Mouse (Mus musculus): ENCODE data around the gene Pgghg.
"Not testable (repeated sequence)": the region's sequence is repeated elsewhere in the genome, so short reads cannot be mapped to it uniquely, and the experiment has no call there.

Gene Pgghg

GRCm38 (mm10) chr7:140955758-140956555 lies 14.8 kb downstream of the Pgghg start, which contains the start of the genes Gm45717 and Ifitm2:
Gene Gm45717, minus strand, starts transcription at chr7:140955937.
Gene Ifitm2, minus strand, starts transcription at chr7:140955987.
- DNase-seq (ENCODE audit: low spot score in 2 of 2) = peak in 1 of 2 experiments; percentile 25

GRCm38 (mm10) chr7:140956556-140956869 lies 15.3 kb downstream of the Pgghg start:
- no peak for DNase-seq (ENCODE audit: low spot score in 2 of 2)

DNA sequence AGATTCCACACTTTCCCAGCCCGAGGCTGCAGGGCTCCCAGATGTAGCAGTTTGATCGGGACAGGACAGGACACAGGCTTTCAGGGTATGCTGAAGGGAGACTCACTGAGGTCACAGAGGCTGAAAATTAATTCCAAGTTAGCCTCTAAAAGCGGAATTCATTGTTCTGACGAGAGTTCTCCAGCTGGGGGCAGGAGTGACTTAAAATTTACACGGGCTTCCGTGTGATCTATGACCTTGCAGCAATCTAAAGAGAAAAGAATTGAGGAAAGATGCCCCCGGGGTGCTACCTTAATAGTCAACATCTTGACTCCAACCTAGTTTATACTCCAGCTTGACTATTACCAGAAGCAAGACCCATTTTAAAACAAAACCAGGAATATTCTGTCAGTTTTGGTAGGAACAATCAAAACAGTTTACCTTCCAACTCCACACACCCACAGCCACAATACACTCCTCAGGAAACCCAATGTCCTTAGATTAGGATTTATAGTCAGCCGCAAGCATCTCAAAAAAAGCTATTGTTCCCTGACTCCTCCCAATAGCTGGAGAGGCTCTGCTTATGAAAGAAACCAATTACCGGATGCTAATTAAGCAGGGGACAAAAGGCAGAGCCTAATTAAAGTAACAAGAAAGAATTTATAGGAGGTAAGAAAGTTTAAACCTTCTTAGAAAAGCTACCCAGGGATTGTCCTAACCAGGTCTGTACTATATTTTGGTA lies 18.1 kb downstream of the Pgghg start:
- no peak for DNase-seq (ENCODE audit: low spot score in 2 of 2)

GRCm38 (mm10) chr7:140960026-140960425 lies 18.8 kb downstream of the Pgghg start:
- DNase-seq (ENCODE audit: low spot score in 2 of 2) = no peak

DNA sequence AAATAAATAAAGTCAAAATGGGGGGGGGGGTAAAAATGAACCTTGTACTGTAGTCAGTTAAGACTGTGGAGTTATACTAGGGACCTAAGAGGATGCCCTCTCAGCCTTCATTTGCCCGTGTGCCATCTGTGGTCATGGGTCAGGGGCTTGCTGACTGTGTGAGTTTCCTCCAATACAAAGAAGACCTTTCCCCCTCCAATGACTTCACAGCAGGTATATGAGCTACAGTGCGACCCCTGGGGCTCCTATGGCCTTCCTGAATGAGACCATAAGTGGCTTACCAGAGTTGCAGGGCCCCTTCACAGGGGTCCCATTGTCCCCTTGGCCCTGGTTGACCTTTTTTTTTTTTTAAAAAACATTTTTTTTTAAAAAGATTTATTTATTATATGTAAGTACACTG lies 20.2 kb downstream of the Pgghg start:
- no peak for DNase-seq (ENCODE audit: low spot score in 2 of 2)

DNA sequence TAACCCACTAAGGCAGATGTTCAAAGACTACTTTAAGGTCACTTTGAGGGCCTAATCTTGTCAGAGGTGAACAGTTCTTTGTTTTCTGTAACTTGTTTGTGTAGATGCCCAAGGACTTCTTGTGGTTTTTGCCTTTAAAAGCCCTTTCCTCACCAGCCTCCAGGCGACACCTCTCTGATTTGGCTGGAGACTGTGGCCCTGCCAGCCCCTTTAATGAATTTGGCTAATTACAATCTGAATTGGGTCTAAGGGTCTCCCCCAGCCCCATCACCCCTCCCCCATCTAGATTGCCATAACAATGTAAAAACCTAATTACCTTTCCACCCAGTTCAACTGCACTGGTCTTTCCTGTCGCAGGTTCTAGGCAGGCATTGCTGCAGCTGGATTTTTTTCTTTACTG lies 21.5 kb downstream of the Pgghg start:
- no peak for DNase-seq (ENCODE audit: low spot score in 2 of 2)

DNA sequence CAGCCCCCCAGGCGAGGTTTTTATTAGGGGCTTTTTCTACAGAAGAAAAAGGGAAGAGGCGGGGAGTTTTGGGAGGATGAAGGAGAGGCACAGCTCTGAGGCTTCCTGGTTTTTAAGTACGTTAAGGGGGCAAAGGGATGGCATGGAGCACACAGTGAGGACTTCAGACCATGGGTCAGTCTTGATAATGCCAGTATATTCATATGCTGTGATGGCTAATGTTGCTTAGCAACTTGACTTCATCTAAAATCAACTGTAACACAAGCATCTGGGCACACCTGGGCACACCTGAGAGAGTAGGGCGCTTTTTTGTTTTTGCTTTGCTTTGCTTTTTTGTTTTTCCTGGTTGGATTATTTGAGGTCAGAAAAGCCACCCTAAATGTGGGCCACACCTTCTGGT lies 25.7 kb downstream of the Pgghg start, which contains the start of gene Ifitm1:
TSS of gene Ifitm1 (plus strand) at position 301 of the 400 bp plus-strand sequence.
- no peak for DNase-seq (ENCODE audit: low spot score in 2 of 2)

DNA sequence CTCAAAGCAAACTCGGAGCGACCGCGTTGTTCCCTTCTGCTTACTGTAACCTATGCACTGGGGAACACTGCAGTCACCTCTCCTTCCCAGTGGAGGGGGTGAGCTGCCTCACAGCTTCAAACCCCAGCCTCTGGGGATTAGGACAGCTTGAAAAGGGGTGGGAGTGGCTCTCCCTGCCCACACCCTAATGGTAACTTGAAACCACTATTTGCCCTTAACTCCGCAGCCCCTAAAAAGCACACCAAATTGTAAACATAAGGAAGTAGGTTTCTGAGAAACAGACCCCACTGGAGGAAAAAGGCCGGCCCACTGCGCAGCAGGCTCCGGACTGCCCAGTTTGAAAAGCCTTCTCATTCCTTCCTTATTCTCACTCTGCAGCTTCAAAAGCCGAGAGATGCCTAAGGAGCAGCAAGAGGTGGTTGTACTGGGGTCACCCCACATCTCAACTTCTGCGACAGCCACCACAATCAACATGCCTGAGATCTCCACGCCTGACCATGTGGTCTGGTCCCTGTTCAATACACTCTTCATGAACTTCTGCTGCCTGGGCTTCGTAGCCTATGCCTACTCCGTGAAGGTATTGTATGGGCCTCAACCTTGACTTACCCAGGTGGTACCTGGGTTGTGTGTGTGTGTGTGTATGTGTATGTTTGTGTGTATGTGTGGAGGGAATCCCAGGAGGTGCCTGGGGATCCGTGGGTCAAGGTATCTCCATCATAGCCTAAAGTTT lies 26.8 kb downstream of the Pgghg start:
- DNase-seq (ENCODE audit: low spot score in 2 of 2) = no peak

- DNase-seq (ENCODE audit: low spot score in 2 of 2) = not testable (repeated sequence)
Observed at GRCm38 (mm10) chr7:140968710-140969109, 27.5 kb downstream of the Pgghg start.

GRCm38 (mm10) chr7:140970931-140971330 lies 29.7 kb downstream of the Pgghg start:
- no peak for DNase-seq (ENCODE audit: low spot score in 2 of 2)

- no peak for DNase-seq (ENCODE audit: low spot score in 2 of 2)
Observed at GRCm38 (mm10) chr7:140971479-140972171, 30.4 kb downstream of the Pgghg start.

DNA sequence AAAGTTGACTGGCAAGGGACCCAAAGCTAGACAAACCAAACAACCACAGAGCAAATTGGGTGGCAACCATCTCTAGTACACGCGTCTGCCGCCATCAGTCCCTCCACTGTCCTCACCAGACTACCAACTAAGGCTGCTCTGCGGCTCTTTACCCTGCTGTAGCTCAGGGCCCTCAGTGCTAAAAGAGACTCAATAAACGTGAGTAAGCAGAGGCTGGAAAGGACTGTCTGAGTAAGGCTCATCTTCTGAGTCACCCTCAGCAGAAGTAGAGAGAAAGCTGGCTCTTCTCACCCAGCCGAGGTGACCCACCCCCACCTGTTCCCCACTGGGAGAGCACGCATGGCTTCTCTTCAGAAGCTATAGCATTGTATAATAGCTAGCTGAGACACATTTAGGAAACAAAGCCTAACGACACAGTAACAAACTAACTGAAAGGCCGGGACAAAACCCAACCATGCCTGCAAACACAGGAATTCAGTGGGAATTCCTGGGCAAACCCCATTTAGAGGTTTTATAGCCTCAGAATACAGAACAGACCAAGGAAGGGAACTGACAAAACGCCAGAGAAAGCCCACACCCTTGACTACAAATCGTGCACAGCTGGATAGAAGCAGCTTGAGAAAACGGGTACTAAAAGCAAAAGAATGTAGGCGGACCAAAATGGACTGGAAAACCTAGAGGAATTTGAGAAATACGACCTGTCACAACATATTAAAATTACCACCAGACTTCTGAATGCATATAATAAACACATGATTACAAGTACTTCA lies 32.4 kb downstream of the Pgghg start:
- no peak for DNase-seq (ENCODE audit: low spot score in 2 of 2)

DNA sequence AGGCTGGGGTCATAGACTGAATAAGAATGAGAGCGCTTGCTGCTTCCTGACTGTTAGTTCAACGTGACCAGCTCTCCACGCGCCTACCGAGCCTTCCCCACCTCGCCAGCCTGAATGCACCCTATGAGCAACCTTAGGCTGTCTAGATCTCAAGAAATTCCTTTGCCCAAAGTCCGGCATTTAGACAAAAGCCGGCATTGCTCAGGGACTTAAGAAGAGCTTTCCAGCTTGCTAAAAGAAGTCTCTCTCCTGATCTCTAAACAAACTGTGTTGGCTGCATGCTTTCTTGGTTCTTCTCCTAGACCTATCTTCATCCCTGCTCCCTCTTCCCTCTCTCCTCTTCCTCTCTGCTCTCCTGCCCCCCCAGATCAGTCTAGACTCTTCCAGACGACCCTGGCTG lies 33.7 kb downstream of the Pgghg start:
- DNase-seq (ENCODE audit: low spot score in 2 of 2) = no peak

DNA sequence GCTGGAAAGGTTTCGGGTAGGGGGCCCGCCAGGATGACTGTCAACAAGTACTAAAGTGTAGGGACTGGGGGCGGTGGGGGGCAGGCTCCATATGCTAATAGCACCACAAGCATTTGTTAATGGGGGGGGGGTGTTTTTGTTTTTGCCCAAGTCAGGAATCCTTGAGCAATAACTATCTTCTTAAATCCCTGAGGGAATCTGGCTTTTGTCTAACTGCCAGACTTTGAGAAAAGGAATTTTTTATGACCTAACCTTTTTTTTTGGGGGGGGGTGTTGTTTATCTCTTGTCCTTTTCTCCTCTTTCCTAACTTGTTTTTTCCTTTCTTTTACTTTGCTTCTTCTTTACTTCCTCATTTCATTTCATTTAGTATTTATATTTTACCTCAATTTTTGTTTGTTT lies 34.3 kb downstream of the Pgghg start:
- DNase-seq (ENCODE audit: low spot score in 2 of 2) = no peak

- DNase-seq (ENCODE audit: low spot score in 2 of 2) = not testable (repeated sequence)
Observed at GRCm38 (mm10) chr7:140976720-140977119, 35.5 kb downstream of the Pgghg start.

DNA sequence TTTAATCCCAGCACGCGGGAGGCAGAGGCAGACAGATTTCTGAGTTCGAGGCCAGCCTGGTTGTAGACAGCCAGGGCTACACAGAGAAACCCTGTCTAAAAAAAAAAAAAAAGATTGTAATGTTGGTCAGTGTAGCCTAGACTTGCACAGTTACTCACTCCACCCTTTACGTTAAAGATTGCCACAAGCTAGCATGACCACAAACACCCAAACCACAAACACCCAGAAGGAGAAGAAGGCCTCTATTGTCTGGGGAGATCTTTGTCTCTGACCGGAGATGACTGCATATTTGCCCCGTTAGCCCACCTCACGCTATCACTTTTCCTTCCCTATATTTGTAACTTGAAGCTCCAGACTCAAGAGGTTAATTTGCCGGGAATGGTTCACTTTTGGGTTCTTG lies 40.5 kb downstream of the Pgghg start:
- DNase-seq (ENCODE audit: low spot score in 2 of 2) = no peak

DNA sequence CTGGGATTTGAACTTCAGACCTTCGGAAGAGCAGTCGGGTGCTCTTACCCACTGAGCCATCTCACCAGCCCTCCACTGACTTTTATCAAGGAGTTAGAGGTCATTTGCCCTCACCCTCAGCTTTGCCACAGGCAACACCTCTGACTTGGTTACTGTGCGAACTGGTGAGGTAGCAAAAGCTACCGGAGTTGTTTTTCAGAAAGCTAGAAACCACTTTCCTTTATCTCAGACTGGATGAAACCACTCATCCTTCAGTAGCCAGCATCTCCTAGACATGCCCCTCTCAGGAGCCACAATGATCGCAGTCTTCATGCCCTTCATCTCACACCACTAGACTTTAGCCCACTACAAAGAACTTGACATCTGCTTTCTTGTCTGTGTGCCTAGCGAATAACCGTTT lies 41.8 kb downstream of the Pgghg start:
- DNase-seq (ENCODE audit: low spot score in 2 of 2) = no peak

DNA sequence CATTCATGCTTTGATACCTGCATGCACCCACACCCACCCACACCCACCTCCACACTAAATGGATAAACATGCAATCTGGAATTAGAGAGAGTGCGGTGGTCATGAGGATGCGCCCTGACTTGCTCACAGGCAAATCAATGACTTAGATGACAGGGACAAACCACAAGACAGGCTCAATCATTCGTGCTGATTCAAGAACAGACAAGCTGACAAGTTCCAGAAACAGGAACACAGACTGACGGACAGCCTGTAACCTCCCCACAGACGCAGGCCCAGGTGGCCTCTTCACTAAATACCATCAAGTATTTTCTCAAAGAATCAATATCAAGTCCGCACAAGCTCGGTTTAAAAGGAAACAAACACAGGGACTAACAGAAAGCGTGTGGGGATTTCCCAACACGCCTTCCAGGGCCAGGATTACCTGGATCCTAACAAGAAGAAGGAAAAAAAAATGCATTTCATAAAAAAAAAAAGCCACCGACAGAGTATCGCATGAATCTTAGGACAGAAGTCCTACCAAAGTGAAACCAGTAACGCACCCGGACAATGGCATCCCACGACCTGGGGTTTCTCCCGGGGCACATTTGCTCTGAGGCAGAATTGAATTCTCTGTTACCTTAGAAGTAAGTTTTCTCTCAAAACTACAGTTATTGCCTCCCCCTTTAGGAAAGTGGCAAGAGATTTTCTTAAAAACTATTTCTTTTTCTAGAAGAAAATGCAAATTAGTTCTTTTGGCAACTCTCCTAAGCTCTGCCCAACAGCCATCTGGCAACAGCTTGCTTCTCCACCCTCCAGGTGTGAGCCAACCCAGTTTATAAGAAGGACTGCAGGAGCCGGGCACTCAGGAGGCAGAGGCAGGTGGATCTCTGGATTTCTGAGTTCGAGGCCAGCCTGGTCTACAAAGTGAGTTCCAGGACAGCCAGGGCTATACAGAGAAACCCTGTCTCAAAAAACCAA lies 46.3 kb downstream of the Pgghg start:
- no peak for DNase-seq (ENCODE audit: low spot score in 2 of 2)

- DNase-seq (ENCODE audit: low spot score in 2 of 2) = no peak
Observed at GRCm38 (mm10) chr7:140989022-140989421, 47.8 kb downstream of the Pgghg start.

GRCm38 (mm10) chr7:140990185-140990584 lies 49.0 kb downstream of the Pgghg start:
- no peak for DNase-seq (ENCODE audit: low spot score in 2 of 2)
